Mouse (Mus musculus) bone marrow, adult 2 months (tissue): Measurements from ENCODE around the gene Mettl8.

ENCODE experiments used
- CTCF ChIP-seq: fragments of 200-500 bp; IDR thresholded peaks from 2 replicates; pipeline ENCODE4 v1.5.1; 2011; ENCODE audit warnings: low read length, control low read depth; ENCODE audit not compliant: control insufficient read depth, insufficient read depth
- POLR2A ChIP-seq: fragments of 200-500 bp; IDR thresholded peaks from 2 replicates; pipeline ENCODE4 v1.6.1; 2011; ENCODE audit warnings: low read depth, mild to moderate bottlenecking, control low read depth, low read length, borderline replicate concordance; ENCODE audit not compliant: control insufficient read depth

DNA sequence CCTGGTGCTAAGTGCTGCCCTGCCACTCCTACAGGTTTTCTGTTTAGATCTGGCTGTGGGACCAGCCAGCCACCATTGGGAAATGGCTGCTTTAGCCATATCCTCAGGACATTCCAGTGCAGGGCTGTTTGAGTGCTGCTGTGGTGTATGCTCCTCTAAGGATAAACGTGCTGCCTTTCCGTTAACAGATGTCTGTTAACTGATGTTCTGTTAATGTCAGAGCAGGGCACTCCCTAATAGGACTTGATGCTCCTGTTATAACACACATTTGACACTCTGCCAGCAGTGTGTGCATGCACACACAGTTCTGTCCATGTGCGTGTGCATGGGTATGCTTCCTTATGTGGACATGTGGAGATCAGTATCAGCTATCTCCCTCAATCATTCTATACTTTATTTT lies 61.6 kb downstream of the Mettl8 start:
- TF ChIP-seq POLR2A, result no peak
- no peak for TF ChIP-seq CTCF
